Mouse (Mus musculus): ENCODE results near the gene Prss53.
A peak's percentile ranks its signal among the peaks of the same experiment; 100 is the strongest.
"Not testable (repeated sequence)": the region's sequence is repeated elsewhere in the genome, so short reads cannot be mapped to it uniquely, and the experiment has no call there.

Prss53 gene

GRCm38 (mm10) chr7:127912190-127912871 is 21.6 kb upstream of the Prss53 start, which contains the start of gene Kat8:
Gene Kat8 (plus strand): TSS chr7:127912516.
- peak; percentile 91 for DNase-seq (ENCODE audit: low spot score)

- DNase-seq (ENCODE audit: low spot score), result no peak
These were observed 17.9 kb upstream of the Prss53 start for GRCm38 (mm10) chr7:127908656-127909055.

- no peak for DNase-seq (ENCODE audit: low spot score)
These were observed 17.2 kb upstream of the Prss53 start for GRCm38 (mm10) chr7:127907939-127908338.

- DNase-seq (ENCODE audit: low spot score), result peak; percentile 70
These were observed 13.4 kb upstream of the Prss53 start, which contains the start of gene Bckdk for GRCm38 (mm10) chr7:127903971-127904796. Gene Bckdk (plus strand): TSS chr7:127904082.

- no peak for DNase-seq (ENCODE audit: low spot score)
These were observed 11.0 kb upstream of the Prss53 start for GRCm38 (mm10) chr7:127901772-127902171.

- DNase-seq (ENCODE audit: low spot score), result no peak
These were observed 9.2 kb upstream of the Prss53 start for GRCm38 (mm10) chr7:127899997-127900396.

GRCm38 (mm10) chr7:127898179-127898956 is 7.6 kb upstream of the Prss53 start:
- DNase-seq (ENCODE audit: low spot score), result no peak

- DNase-seq (ENCODE audit: low spot score), result no peak
These were observed 6.8 kb upstream of the Prss53 start for GRCm38 (mm10) chr7:127897542-127897941.

- peak; percentile 77 for DNase-seq (ENCODE audit: low spot score)
These were observed 5.6 kb upstream of the Prss53 start for GRCm38 (mm10) chr7:127896384-127896783.

GRCm38 (mm10) chr7:127895891-127896290 is 5.1 kb upstream of the Prss53 start:
- DNase-seq (ENCODE audit: low spot score), result not testable (repeated sequence)

- DNase-seq (ENCODE audit: low spot score), result peak; percentile 91
These were observed 4.7 kb upstream of the Prss53 start, which contains the start of the genes Gm21974 and Vkorc1 for GRCm38 (mm10) chr7:127895442-127895841. Gene Gm21974 (minus strand): TSS chr7:127895454. Gene Vkorc1 (minus strand): TSS chr7:127895617.

- no peak for DNase-seq (ENCODE audit: low spot score)
These were observed 3.7 kb upstream of the Prss53 start for GRCm38 (mm10) chr7:127894480-127894879.

- no peak for DNase-seq (ENCODE audit: low spot score)
These were observed 1.9 kb downstream of the Prss53 start for GRCm38 (mm10) chr7:127888821-127889220.

- no peak for DNase-seq (ENCODE audit: low spot score)
These were observed 3.0 kb downstream of the Prss53 start for GRCm38 (mm10) chr7:127887781-127888180.

GRCm38 (mm10) chr7:127887191-127887590 is 3.6 kb downstream of the Prss53 start:
- DNase-seq (ENCODE audit: low spot score), result no peak

GRCm38 (mm10) chr7:127886551-127886950 is 4.2 kb downstream of the Prss53 start:
- DNase-seq (ENCODE audit: low spot score), result no peak

- no peak for DNase-seq (ENCODE audit: low spot score)
These were observed 4.8 kb downstream of the Prss53 start for GRCm38 (mm10) chr7:127885951-127886350.

GRCm38 (mm10) chr7:127880431-127880830 is 10.3 kb downstream of the Prss53 start:
- no peak for DNase-seq (ENCODE audit: low spot score)

GRCm38 (mm10) chr7:127879301-127879700 is 11.5 kb downstream of the Prss53 start:
- no peak for DNase-seq (ENCODE audit: low spot score)

GRCm38 (mm10) chr7:127876467-127877348 is 14.1 kb downstream of the Prss53 start, which contains the start of gene Zfp668:
Gene Zfp668 (minus strand): TSS chr7:127876828.
- DNase-seq (ENCODE audit: low spot score), result peak; percentile 90

GRCm38 (mm10) chr7:127876041-127876466 is 14.7 kb downstream of the Prss53 start, which contains the start of gene Zfp646:
Gene Zfp646 (plus strand): TSS chr7:127876221.
- DNase-seq (ENCODE audit: low spot score), result peak; percentile 78
